Mouse (Mus musculus) kidney, adult 2 months (tissue): ENCODE measurements around the gene Sdr39u1. TPM values are rescaled to one million over a fixed set of nuclear protein-coding genes. Genes with fewer than 3 reads are reported as not detected.

Experiments used
- DNase-seq: peaks from one replicate; pipeline ENCODE4 v3.0.0; 2021
- H3K27ac ChIP-seq: fragments of 200-500 bp; 2 replicates; pipeline ENCODE4 v1.5.1; 2012; ENCODE audit warnings: low read depth, low read length, control low read depth, inconsistent platforms; ENCODE audit not compliant: insufficient read depth
- H3K27me3 ChIP-seq: fragments of 200-500 bp; replicated peaks from 2 replicates; pipeline ENCODE4 v1.6.1; 2012; ENCODE audit warnings: mild to moderate bottlenecking, moderate library complexity, low read length, inconsistent platforms; ENCODE audit not compliant: control insufficient read depth, insufficient read depth
- H3K36me3 ChIP-seq: fragments of 200-500 bp; 2 replicates; pipeline ENCODE4 v1.6.1; 2012; ENCODE audit warnings: mild to moderate bottlenecking, moderate library complexity, low read length, inconsistent platforms; ENCODE audit not compliant: control insufficient read depth, insufficient read depth
- H3K4me1 ChIP-seq: fragments of 200-500 bp; 2 replicates; pipeline ENCODE4 v1.6.1; 2011; ENCODE audit warnings: low read length; ENCODE audit not compliant: control insufficient read depth, insufficient read depth
- H3K4me3 ChIP-seq: fragments of 200-500 bp; 2 replicates; pipeline ENCODE4 v1.5.1; 2011; ENCODE audit warnings: mild to moderate bottlenecking, low read depth, low read length, control low read depth; ENCODE audit not compliant: insufficient read depth
- CTCF ChIP-seq: fragments of 200-500 bp; conservative IDR thresholded peaks from 2 replicates; pipeline ENCODE4 v1.5.1; 2011; ENCODE audit warnings: low read depth, mild to moderate bottlenecking, control low read depth, low read length, moderate library complexity, mixed read lengths; ENCODE audit not compliant: insufficient read depth, insufficient read length
- POLR2A ChIP-seq: fragments of 200-500 bp; IDR thresholded peaks from one replicate; pipeline ENCODE4 v1.6.1; 2011; ENCODE audit warnings: low read depth, low read length, control low read depth
- WGBS: fragments of 180-500 bp; shearing (Covaris S2); methylation state at CpG from one replicate; pipeline ENCODE4 v1.1.7; 2018; 5-methylcytosine and 5-hydroxymethylcytosine counted together
- polyA plus RNA-seq: library from polyadenylated mRNA; depleted of rRNA; stranded (reverse); fragments of >200 nt; gene quantifications from 2 replicates; pipeline ENCODE4 v1.2.3, GENCODE M21; 2012

Sdr39u1 gene
- polyA plus RNA-seq, 1 experiment, result 132 TPM

GRCm38 (mm10) chr14:55868230-55869026 is 31.7 kb downstream of the Sdr39u1 start:
- DNase-seq, result no peak
- no peak overlapping the region for H3K4me3 ChIP-seq
- H3K27me3 ChIP-seq, result no peaks in the 10 kb centered on the region
- TF ChIP-seq CTCF (no peak), POLR2A (no peak)
- WGBS, result 85% methylated on average over 14 of the region's 14 CpGs
- no peaks in the 10 kb centered on the region for H3K4me1 ChIP-seq
- H3K27ac ChIP-seq, result no peak overlapping the region
- no peaks in the 10 kb centered on the region for H3K36me3 ChIP-seq

DNA sequence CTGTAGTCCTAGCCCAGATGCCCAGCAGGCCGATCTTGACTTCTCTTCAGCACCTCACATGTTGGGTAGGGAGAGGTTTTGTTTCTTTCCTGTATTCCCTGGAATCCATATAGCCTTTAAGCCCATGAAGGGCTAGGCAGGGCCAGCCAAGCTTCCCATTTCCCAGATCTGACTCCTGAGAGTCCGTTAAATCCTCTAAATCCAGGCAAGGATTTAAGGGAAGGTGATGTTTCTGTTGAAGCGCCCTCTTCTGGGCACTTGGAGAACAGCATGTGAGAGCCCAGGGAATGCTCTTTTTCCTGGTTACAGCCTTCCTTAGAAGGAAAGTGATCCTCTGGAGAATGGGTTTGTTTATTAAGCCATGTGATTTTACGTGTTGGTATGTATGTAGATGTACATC is 33.1 kb downstream of the Sdr39u1 start:
- Histone ChIP-seq H3K27ac (no peak overlapping the region), H3K4me1 (no peaks in the 10 kb centered on the region), H3K4me3 (no peak overlapping the region), H3K27me3 (no peaks in the 10 kb centered on the region), H3K36me3 (no peaks in the 10 kb centered on the region)
- TF ChIP-seq CTCF, result peak; percentile 67
- no peak for TF ChIP-seq POLR2A
- DNase-seq, result peak; percentile 65
- whole genome bisulfite sequencing, result 36% methylated on average over 4 of the region's 4 CpGs

GRCm38 (mm10) chr14:55863773-55864172 is 36.3 kb downstream of the Sdr39u1 start:
- Histone ChIP-seq H3K27ac (no peak overlapping the region), H3K4me3 (no peak overlapping the region), H3K36me3 (no peaks in the 10 kb centered on the region), H3K4me1 (no peaks in the 10 kb centered on the region), H3K27me3 (no peaks in the 10 kb centered on the region)
- TF ChIP-seq CTCF (peak; percentile 95), POLR2A (no peak)
- peak; percentile 81 for DNase-seq
- 20% methylated on average over 7 of the region's 7 CpGs for WGBS

DNA sequence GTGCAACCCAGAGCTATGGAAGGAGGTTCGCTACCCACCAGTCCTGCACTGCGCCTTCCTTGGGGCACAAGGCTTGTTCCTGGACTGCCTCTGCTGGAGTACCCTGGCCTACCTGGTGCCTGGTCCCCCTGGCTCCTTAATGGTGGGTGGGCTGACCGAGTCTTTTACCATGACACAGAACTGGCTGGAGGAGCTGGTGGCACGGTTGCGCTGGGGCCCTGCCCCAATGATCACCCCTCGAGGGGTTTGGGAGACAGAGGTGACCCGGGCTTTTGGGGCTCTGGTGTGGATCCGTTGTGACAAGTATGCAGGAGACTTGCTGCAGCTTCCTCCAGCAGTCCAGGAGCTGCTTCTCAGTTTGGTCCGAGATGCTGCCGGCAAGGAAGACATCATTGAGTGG is 37.1 kb downstream of the Sdr39u1 start:
- no peak for DNase-seq
- TF ChIP-seq CTCF, result no peak
- TF ChIP-seq POLR2A, result no peak

GRCm38 (mm10) chr14:55862186-55862585 is 37.9 kb downstream of the Sdr39u1 start:
- Histone ChIP-seq H3K4me1 (no peaks in the 10 kb centered on the region), H3K27me3 (no peaks in the 10 kb centered on the region), H3K4me3 (no peak overlapping the region), H3K27ac (no peak overlapping the region), H3K36me3 (no peaks in the 10 kb centered on the region)
- DNase-seq, result no peak
- WGBS, result 69% methylated on average over 6 of the region's 6 CpGs
- TF ChIP-seq POLR2A, result no peak
- TF ChIP-seq CTCF, result no peak

More for the DNA sequence above, 37.1 kb downstream of the Sdr39u1 start:
- H3K4me3 ChIP-seq, result no peak overlapping the region
- no peaks in the 10 kb centered on the region for H3K36me3 ChIP-seq
- 89% methylated on average over 10 of the region's 10 CpGs for WGBS
- H3K4me1 ChIP-seq, result no peaks in the 10 kb centered on the region
- no peak overlapping the region for H3K27ac ChIP-seq
- no peaks in the 10 kb centered on the region for H3K27me3 ChIP-seq

DNA sequence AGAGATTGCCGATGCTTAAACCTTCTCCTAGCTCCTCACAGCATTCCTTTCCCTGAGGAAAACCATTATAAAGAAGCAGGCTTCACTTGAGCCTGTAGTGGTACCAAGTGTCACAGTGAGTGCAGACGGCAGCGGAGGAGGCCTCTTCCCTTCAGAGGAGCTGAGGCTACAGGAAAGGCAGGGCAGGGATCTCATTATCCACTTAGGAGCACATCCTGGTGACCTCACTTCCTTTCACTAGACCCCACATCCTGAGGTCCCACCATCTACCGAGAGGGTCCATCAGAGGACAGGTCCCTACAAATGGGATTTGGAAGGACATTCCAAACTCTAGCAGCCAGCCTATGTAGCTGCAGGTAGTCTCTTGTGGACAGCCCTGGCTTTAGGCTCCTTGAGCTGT is 42.5 kb downstream of the Sdr39u1 start:
- Histone ChIP-seq H3K27ac (no peak overlapping the region), H3K4me3 (no peak overlapping the region), H3K36me3 (no peaks in the 10 kb centered on the region), H3K4me1 (peaks cover 8% of the 10 kb centered on the region; the same call in 1 of the 2 replicates), H3K27me3 (no peaks in the 10 kb centered on the region)
- DNase-seq, result no peak
- TF ChIP-seq POLR2A (no peak), CTCF (no peak)
- 53% methylated on average over 4 of the region's 4 CpGs for WGBS

DNA sequence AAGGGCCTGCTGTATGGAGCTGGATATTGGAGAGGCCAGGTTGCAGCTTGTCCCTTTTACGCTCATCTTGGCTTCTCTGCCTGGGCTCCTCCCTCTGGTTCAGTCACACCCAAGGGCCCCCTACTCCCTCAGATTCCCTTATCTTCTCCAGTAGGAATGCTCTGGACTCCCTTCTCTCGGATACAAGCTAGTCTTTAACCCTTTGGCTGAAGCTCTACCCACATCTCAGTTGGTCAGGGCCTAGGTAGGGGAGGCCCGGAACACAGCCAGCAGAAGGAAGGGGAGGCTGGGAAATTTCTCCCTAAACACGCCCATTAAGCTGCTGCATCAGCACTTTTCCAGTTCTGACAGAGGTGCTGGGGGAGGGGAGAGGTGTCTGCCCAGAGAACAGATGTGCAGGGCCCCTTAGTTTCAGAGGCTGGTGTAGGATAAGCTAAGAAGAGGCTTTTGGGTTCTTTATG is 45.0 kb downstream of the Sdr39u1 start:
- 5% methylated on average over 4 of the region's 4 CpGs for WGBS
- H3K27ac ChIP-seq, result peak overlapping the region; percentile 1; the same call in 1 of the 2 replicates
- peak overlapping the region; percentile 70 for H3K4me3 ChIP-seq
- peak; percentile 60 for DNase-seq
- peaks cover 8% of the 10 kb centered on the region; the same call in 1 of the 2 replicates for H3K4me1 ChIP-seq
- TF ChIP-seq POLR2A (no peak), CTCF (no peak)
- no peaks in the 10 kb centered on the region for H3K36me3 ChIP-seq
- no peaks in the 10 kb centered on the region for H3K27me3 ChIP-seq
